Mouse (Mus musculus): ENCODE results near the gene Ccdc85c.
A peak's percentile ranks its signal among the peaks of the same experiment; 100 is the strongest.

Ccdc85c gene

GRCm38 (mm10) chr12:108171336-108171735, 103.9 kb downstream of the Ccdc85c start:
- no peak for DNase-seq

- DNase-seq: no peak
Measured at GRCm38 (mm10) chr12:108170467-108170866, 104.8 kb downstream of the Ccdc85c start.

GRCm38 (mm10) chr12:108168909-108169308, 106.3 kb downstream of the Ccdc85c start:
- DNase-seq: no peak

GRCm38 (mm10) chr12:108163706-108164105, 111.5 kb downstream of the Ccdc85c start:
- no peak for DNase-seq

- DNase-seq: peak in 1 of 2 experiments; percentile 11
Measured at GRCm38 (mm10) chr12:108162036-108162435, 113.2 kb downstream of the Ccdc85c start.

GRCm38 (mm10) chr12:108159863-108160262, 115.4 kb downstream of the Ccdc85c start:
- no peak for DNase-seq

Data from spleen, adult 18-20 months (tissue).